Mouse (Mus musculus) heart, postnatal 0 days (tissue): Measurements from ENCODE around the gene Pip5k1b.

Source experiments
- CTCF ChIP-seq: IDR thresholded peaks from 2 replicates; pipeline ENCODE4 v1.5.1; 2016; ENCODE audit warnings: antibody characterized with exemption, control low read depth, low read depth
- EP300 ChIP-seq: IDR thresholded peaks from 2 replicates; pipeline ENCODE4 v1.6.1; 2016; ENCODE audit warnings: antibody characterized with exemption, low read depth

DNA sequence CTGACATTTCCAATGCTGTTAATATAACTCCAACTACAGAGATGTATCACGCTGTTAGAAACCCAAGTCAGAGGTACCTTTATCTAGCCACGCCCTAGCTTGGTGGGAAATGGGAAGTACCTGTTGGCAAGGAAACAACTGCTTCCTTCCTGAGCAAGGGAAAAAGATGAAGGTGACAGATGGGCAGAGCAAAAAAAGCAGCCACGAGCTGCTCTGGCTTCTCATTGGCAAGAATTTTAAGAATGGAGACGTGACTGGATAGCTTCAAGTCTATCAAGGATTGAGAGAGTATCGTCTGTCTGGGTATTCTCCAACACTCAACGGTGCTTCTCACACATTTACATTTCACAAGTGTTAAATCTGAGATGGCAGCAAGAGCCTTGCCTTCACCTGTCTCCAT, 80.4 kb downstream of the Pip5k1b start:
- TF ChIP-seq CTCF, result no peak
- TF ChIP-seq EP300, result no peak
